Mouse (Mus musculus) midbrain, embryonic 14.5 days (tissue): ENCODE data around the gene Exosc6. TPM values are rescaled to one million over a fixed set of nuclear protein-coding genes. Genes with fewer than 3 reads are reported as not detected.
A peak's percentile ranks its signal among the peaks of the same experiment; 100 is the strongest.
"Not testable (repeated sequence)": the region's sequence is repeated elsewhere in the genome, so short reads cannot be mapped to it uniquely, and the experiment has no call there.

Experiments
- ATAC-seq: fragments of 200-750 bp; cut with Nextera tagmentation; 2 replicates; pipeline ENCODE4 v1.8.0; 2017; ENCODE audit warnings: moderate number of reproducible peaks, moderate library complexity; ENCODE audit not compliant: low FRiP score, low TSS enrichment
- DNase-seq: peaks from one replicate; pipeline ENCODE4 v3.0.0-alpha.2; 2015
- H3K27ac ChIP-seq: fragments of 300-500 bp; sonication (generic); replicated peaks from 2 replicates; pipeline ENCODE4 v1.5.1; 2014; ENCODE audit warnings: mild to moderate bottlenecking, low read depth, low read length, moderate library complexity
- H3K27me3 ChIP-seq: fragments of 300-500 bp; sonication (generic); 2 replicates; pipeline ENCODE4 v1.6.1; 2014; ENCODE audit warnings: low read length, control low read depth, mixed read lengths; ENCODE audit not compliant: control insufficient read depth, insufficient read depth
- H3K36me3 ChIP-seq: fragments of 300-500 bp; sonication (generic); 2 replicates; pipeline ENCODE4 v1.6.1; 2014; ENCODE audit warnings: low read length, control low read depth; ENCODE audit not compliant: control insufficient read depth, insufficient read depth
- H3K4me1 ChIP-seq: fragments of 300-500 bp; sonication (generic); 2 replicates; pipeline ENCODE4 v1.6.1; 2014; ENCODE audit warnings: mild to moderate bottlenecking, antibody characterized with exemption, low read length, control low read depth; ENCODE audit not compliant: control insufficient read depth, insufficient read depth
- H3K4me2 ChIP-seq: fragments of 300-500 bp; sonication (generic); 2 replicates; pipeline ENCODE4 v1.6.1; 2014; ENCODE audit warnings: mild to moderate bottlenecking, low read length, moderate library complexity
- H3K4me3 ChIP-seq: fragments of 300-500 bp; sonication (generic); replicated peaks from 2 replicates; pipeline ENCODE4 v1.5.1; 2014; ENCODE audit warnings: low read depth, low read length
- H3K9ac ChIP-seq: fragments of 300-500 bp; sonication (generic); replicated peaks from 2 replicates; pipeline ENCODE4 v1.6.1; 2014; ENCODE audit warnings: mild to moderate bottlenecking, low read length, moderate library complexity
- H3K9me3 ChIP-seq: fragments of 300-500 bp; sonication (generic); 2 replicates; pipeline ENCODE4 v1.6.1; 2016; ENCODE audit warnings: low read length, control low read depth, mixed read lengths; ENCODE audit not compliant: control insufficient read depth
- WGBS: fragments of 180-500 bp; shearing (Covaris S2); extraction: QIAGEN DNeasy Blood & Tissue Kit; methylation state at CpG from one replicate; pipeline ENCODE4 v1.1.7; 2014; 5-methylcytosine and 5-hydroxymethylcytosine counted together
- microRNA-seq: library from miRNA; unstranded; fragments of <30 nt; microRNA quantifications from one replicate; pipeline ENCODE4, GENCODE M21; 2016
- polyA plus RNA-seq: library from polyadenylated mRNA; unstranded; fragments of >200 nt; fragmentation: Nextera tagmentation; extraction: Ambion mirVana; gene quantifications from 2 replicates; pipeline ENCODE4 v1.2.1, GENCODE M21; 2014

Exosc6 gene
- polyA plus RNA-seq, 1 experiment from 2014 or later = not detected

- not testable (repeated sequence) for H3K4me1 ChIP-seq, H3K4me2 ChIP-seq, H3K27me3 ChIP-seq, DNase-seq, H3K36me3 ChIP-seq, ATAC-seq, H3K27ac ChIP-seq, H3K9ac ChIP-seq, H3K9me3 ChIP-seq, H3K4me3 ChIP-seq
- 92% methylated on average over 5 of the region's 6 CpGs for WGBS
These were observed 36.2 kb downstream of the Exosc6 start, which contains the start of gene Clec18a for GRCm38 (mm10) chr8:111092326-111092725. TSS of gene Clec18a (minus strand) at chr8:111092426.

GRCm38 (mm10) chr8:111093865-111094718 lies 38.0 kb downstream of the Exosc6 start, which contains the start of gene Pdpr:
TSS of gene Pdpr (plus strand) at chr8:111094630.
- peak within 1 kb of the TSS; percentile 56 for H3K4me3 ChIP-seq
- H3K4me1 ChIP-seq = peaks cover 7% of the 10 kb centered on the region; the same call in 1 of the 2 replicates
- H3K9me3 ChIP-seq = no peaks in the 10 kb centered on the region
- H3K9ac ChIP-seq = peak within 1 kb of the TSS; percentile 64
- WGBS = 5% methylated on average over 67 of the region's 72 CpGs
- H3K4me2 ChIP-seq = peak within 1 kb of the TSS; percentile 72
- peak; percentile 94 for ATAC-seq
- H3K36me3 ChIP-seq = no peaks in the 10 kb centered on the region
- peak; percentile 94 for DNase-seq
- no peaks in the 10 kb centered on the region for H3K27me3 ChIP-seq
- peak within 1 kb of the TSS; percentile 77 for H3K27ac ChIP-seq

GRCm38 (mm10) chr8:111094719-111095302 lies 38.7 kb downstream of the Exosc6 start:
- H3K27me3 ChIP-seq, H3K27ac ChIP-seq, H3K4me1 ChIP-seq, H3K36me3 ChIP-seq, ATAC-seq, H3K9me3 ChIP-seq: not testable (repeated sequence)
- WGBS = under 1% methylated on average over 54 of the region's 69 CpGs
- H3K4me2 ChIP-seq = peak overlapping the region; percentile 72
- peak overlapping the region; percentile 64 for H3K9ac ChIP-seq
- peak overlapping the region; percentile 56 for H3K4me3 ChIP-seq
- DNase-seq = peak; percentile 27

Small RNA genes lying within 50 kb of the gene (microRNA-seq; reads per million reads assigned to microRNA genes)
- gene Gm24103 = not detected
- gene Mir3473d = 0.73 reads per million

Other genes starting within 250 kb of the Exosc6 start
- 53.2 and 70.0 TPM in 2 replicates for gene Cog4, start 209.7 kb upstream of the Exosc6 start, polyA plus RNA-seq
- 72.3 and 114 TPM in 2 replicates for gene Sf3b3, start 209.6 kb upstream of the Exosc6 start, polyA plus RNA-seq
- gene Fuk, start 153.9 kb upstream of the Exosc6 start, polyA plus RNA-seq = 4.9 and 6.4 TPM in 2 replicates
- 16.5 and 18.0 TPM in 2 replicates for gene St3gal2, start 136.4 kb upstream of the Exosc6 start, polyA plus RNA-seq
- 11.5 and 15.7 TPM in 2 replicates for gene Ddx19a, start 58.5 kb upstream of the Exosc6 start, polyA plus RNA-seq
- 5.0 and 7.5 TPM in 2 replicates for gene Ddx19b, start 24.6 kb upstream of the Exosc6 start, polyA plus RNA-seq
- gene Aars, start 23.2 kb upstream of the Exosc6 start, polyA plus RNA-seq = 73.1 and 75.9 TPM in 2 replicates
- 0.09 and 0.34 TPM in 2 replicates for gene Clec18a, start 36.1 kb downstream of the Exosc6 start, polyA plus RNA-seq
- 6.9 TPM in 2 replicates for gene Pdpr, start 38.3 kb downstream of the Exosc6 start, polyA plus RNA-seq
- 70.1 and 91.1 TPM in 2 replicates for gene Glg1, start 202.9 kb downstream of the Exosc6 start, polyA plus RNA-seq
- 15.0 and 30.9 TPM in 2 replicates for gene Rfwd3, start 243.9 kb downstream of the Exosc6 start, polyA plus RNA-seq